Mouse (Mus musculus) heart, adult 2 months (tissue): ENCODE results near the gene Cenpx.

ENCODE experiments used
- CTCF ChIP-seq: fragments of 200-600 bp; IDR thresholded peaks from 2 replicates; pipeline ENCODE4 v1.8.1; 2022; ENCODE audit warnings: antibody characterized with exemption, mild to moderate bottlenecking, moderate library complexity
- EP300 ChIP-seq: fragments of 200-500 bp; IDR thresholded peaks from 2 replicates; pipeline ENCODE4 v1.6.1; 2011; ENCODE audit warnings: low read depth, low read length, control low read depth; ENCODE audit not compliant: insufficient read depth

DNA sequence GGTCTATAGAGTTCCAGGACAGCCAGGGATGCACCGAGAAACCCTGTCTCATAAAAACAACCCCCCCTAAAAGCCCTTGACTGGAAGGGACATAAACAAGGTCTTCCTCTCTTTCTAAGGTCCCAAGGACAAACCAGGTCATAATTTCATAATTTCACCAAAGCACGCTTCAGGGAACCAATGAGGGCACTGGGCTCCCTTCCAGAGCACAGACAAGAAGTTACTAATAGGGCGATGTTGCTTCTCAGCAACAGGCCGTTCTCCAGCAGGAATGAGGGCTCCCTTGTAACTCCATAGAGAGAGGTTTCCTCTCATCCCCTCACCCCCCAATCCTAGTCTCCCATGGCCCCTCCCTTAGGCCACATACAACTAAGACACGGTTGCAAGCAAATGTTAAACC is 27.4 kb upstream of the Cenpx start:
- TF ChIP-seq CTCF (no peak), EP300 (no peak)
